Mouse (Mus musculus): Measurements from ENCODE around the gene Wfdc15a. TPM values are rescaled to one million over a fixed set of nuclear protein-coding genes. Genes with fewer than 3 reads are reported as not detected.

Gene Wfdc15a
- total RNA-seq, 2 experiments from 2014 or later, result not detected

- peak in 1 of 2 experiments; percentile 56 for DNase-seq (ENCODE audit: extremely low spot score in 1 of 2, low spot score in 1 of 2)
These were observed 19.8 kb downstream of the Wfdc15a start for GRCm38 (mm10) chr2:164180124-164180523.

DNA sequence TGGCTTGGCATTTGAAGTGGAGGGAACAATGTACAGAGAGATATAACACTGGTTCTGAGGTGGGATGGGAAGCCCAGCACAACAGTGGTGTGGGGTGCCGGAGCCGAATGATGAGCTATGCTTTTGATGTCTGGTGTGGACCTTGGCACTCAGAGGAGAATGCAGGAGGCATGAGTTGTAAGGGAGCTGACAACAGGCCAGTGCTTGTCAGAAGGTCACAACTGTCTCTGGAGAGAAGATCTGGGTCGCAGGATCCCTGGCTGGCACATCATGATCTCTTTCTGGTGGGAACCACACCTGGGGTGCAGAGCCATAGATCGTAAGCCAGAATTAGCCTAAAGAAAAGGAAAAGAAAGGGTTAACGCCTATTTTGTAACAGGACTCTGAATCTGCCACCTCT lies 22.1 kb downstream of the Wfdc15a start:
- DNase-seq (ENCODE audit: extremely low spot score in 1 of 2, low spot score in 1 of 2), result no peak

- no peak for DNase-seq (ENCODE audit: extremely low spot score in 1 of 2, low spot score in 1 of 2)
These were observed 24.1 kb downstream of the Wfdc15a start for GRCm38 (mm10) chr2:164175850-164176249.

GRCm38 (mm10) chr2:164174649-164175395 lies 25.1 kb downstream of the Wfdc15a start:
- peak; percentile 36 for DNase-seq (ENCODE audit: extremely low spot score in 1 of 2, low spot score in 1 of 2)

- DNase-seq (ENCODE audit: extremely low spot score in 1 of 2, low spot score in 1 of 2), result no peak
These were observed 26.5 kb downstream of the Wfdc15a start for GRCm38 (mm10) chr2:164173394-164173793.

DNA sequence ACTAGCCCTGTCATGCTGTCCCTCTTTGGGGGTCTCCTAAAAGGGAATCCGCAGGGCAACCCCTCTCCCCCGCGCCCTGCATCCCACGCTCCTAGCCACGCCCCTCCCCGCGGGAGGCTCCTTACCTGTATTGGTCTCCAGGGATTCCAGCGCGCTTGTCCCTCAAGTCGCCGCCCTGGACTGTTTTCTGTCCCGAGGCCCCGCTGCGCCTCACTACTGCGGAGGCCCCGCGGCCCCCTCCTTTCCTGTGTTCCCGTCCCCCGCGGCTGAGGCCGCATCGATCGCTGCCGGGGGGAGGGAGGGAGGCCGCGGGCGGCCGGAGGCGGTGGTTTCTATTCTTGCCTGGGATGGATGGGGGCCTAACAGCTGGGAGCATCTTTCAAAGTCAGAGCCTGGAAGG lies 29.0 kb downstream of the Wfdc15a start, which contains the start of gene Kcns1:
TSS of gene Kcns1 (minus strand) at position 212 of the 400 bp plus-strand sequence.
- DNase-seq (ENCODE audit: extremely low spot score in 1 of 2, low spot score in 1 of 2), result no peak

DNA sequence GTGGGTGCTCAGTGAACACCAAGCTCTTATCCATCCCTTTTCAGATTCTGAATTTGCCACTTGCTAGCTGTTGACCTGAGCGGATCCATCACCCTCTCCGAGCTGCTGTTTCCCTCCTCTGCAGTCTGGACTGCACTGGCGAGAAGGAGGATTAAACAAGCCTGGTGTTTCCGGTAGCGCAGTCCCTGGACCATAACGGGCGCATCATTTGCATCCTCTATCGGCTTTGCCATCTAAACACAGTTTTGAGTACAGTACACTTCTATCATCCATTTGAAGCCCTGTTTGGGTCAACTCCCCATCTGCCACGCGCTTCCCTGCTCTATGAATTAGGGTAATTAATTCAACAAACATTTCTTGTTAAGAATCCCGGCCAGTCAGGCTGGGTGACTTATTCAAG lies 29.6 kb downstream of the Wfdc15a start:
- no peak for DNase-seq (ENCODE audit: extremely low spot score in 1 of 2, low spot score in 1 of 2)

GRCm38 (mm10) chr2:164168571-164168946 lies 31.4 kb downstream of the Wfdc15a start:
- DNase-seq (ENCODE audit: extremely low spot score in 1 of 2, low spot score in 1 of 2), result no peak

- peak in 1 of 2 experiments; percentile 29 for DNase-seq (ENCODE audit: extremely low spot score in 1 of 2, low spot score in 1 of 2)
These were observed 32.0 kb downstream of the Wfdc15a start for GRCm38 (mm10) chr2:164167752-164168570.

- no peak for DNase-seq (ENCODE audit: extremely low spot score in 1 of 2, low spot score in 1 of 2)
These were observed 35.0 kb downstream of the Wfdc15a start for GRCm38 (mm10) chr2:164164941-164165340.

- DNase-seq (ENCODE audit: extremely low spot score in 1 of 2, low spot score in 1 of 2), result no peak
These were observed 38.3 kb downstream of the Wfdc15a start for GRCm38 (mm10) chr2:164161515-164162055.

- no peak for DNase-seq (ENCODE audit: extremely low spot score in 1 of 2, low spot score in 1 of 2)
These were observed 41.1 kb downstream of the Wfdc15a start for GRCm38 (mm10) chr2:164158838-164159237.

DNA sequence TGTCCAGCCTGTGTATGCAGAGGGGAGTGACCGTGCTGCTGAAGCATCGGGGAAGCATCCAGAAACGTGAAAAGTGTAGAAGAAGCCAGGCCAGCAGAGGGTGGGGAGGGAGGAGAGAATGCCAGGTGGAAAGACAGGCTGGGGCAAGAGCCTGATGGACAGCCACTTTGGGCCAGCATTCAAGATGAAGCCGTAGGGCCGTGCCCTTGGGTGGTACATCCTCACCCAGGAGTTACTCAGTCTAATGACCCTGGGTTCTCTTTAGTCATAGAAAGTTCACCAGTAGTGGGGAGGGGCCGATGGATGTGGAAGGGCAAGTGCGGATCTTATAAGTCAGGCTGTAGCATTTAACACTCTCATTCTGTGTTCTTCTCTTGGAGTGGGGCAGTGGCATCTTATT lies 43.8 kb downstream of the Wfdc15a start:
- DNase-seq (ENCODE audit: extremely low spot score in 1 of 2, low spot score in 1 of 2), result no peak

GRCm38 (mm10) chr2:164154007-164154406 lies 45.9 kb downstream of the Wfdc15a start:
- no peak for DNase-seq (ENCODE audit: extremely low spot score in 1 of 2, low spot score in 1 of 2)

DNA sequence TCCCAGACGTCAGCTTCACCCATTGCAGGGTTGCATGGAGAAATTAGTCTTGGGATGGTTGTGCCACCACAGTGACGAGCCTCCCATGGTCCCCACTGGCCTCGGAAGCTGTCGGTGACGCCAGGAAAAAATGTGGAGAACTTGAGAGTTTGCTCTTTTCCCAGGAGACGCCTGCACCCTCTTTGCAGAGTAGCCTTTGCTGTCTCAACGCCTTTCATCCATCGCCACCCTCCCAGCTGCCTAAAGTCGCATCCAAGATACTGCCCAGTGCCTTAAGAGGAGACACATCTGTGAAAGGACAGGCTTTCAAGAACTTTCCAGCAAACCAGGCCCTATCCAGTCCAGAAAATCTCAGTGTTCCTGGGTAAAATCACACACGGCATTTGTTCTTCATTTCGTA lies 47.6 kb downstream of the Wfdc15a start:
- no peak for DNase-seq (ENCODE audit: extremely low spot score in 1 of 2, low spot score in 1 of 2)

DNA sequence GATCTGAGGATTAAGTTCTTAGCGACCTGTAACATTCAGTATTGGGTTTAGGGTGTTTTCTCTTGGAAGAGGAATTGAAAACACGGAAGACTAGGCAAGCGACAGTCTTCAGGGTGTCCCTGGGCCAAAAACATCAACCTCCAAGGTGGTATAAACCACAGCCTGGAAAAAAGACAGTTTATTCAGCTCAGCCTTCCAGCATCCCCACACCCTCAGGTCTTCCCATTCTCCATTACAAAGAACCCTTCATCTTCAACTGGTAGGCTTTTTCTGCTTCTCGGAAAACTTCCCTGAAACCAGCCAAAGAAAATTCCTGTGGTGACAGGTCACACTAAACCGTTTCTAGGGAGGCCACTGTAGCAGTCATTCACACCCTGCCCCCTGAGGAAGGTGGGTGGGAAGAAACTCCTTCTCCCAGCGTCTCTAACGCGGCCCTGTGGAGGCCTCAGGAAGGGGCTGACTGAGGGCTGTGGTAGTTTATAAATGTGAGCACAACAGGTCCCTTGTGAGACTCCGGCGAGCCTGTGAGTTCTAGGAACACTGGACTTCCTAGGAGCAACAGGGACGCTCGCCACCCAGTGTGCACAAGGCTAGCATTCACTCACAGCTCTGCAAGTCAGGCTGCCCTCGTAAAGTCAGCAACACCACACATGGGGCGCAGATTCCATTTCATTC lies 49.7 kb downstream of the Wfdc15a start:
- DNase-seq (ENCODE audit: extremely low spot score in 1 of 2, low spot score in 1 of 2), result no peak

Other genes with a start within 250 kb of the Wfdc15a start
- gene Ywhab, start 205.2 kb downstream of the Wfdc15a start, total RNA-seq (2021), result 100 to 1,000 TPM; 506 to 588 TPM
- gene Pabpc1l, start 174.7 kb downstream of the Wfdc15a start, total RNA-seq (2021), result 1 to 10 TPM in 1 of 2 experiments, under 1 TPM in 1; 0.32 to 1.3 TPM
- gene Stk4, start 129.8 kb downstream of the Wfdc15a start, total RNA-seq (2021), result 10 to 100 TPM; 47.8 to 48.6 TPM
- 10 to 100 TPM; 86.8 to 95.2 TPM for gene Tomm34, start 129.0 kb downstream of the Wfdc15a start, total RNA-seq (2021)
- 1 to 10 TPM; 4.4 to 5.0 TPM for gene Kcns1, start 29.0 kb downstream of the Wfdc15a start, total RNA-seq (2021)
- gene Wfdc5, start 17.4 kb downstream of the Wfdc15a start, total RNA-seq (2021), result not detected
- not detected for gene Wfdc12, start 9.5 kb downstream of the Wfdc15a start, total RNA-seq (2021)
- gene Wfdc15b, start 21.5 kb upstream of the Wfdc15a start, total RNA-seq (2021), result not detected
- gene Svs2, start 38.3 kb upstream of the Wfdc15a start, total RNA-seq (2021), result not detected
- gene Svs3b, start 56.5 kb upstream of the Wfdc15a start, total RNA-seq (2021), result not detected
- not detected for gene Svs4, start 78.3 kb upstream of the Wfdc15a start, total RNA-seq (2021)
- gene Svs3a, start 89.1 kb upstream of the Wfdc15a start, total RNA-seq (2021), result not detected
- gene Svs6, start 116.6 kb upstream of the Wfdc15a start, total RNA-seq (2021), result not detected
- not detected for gene Svs5, start 132.6 kb upstream of the Wfdc15a start, total RNA-seq (2021)
- under 1 TPM; 0.59 to 0.68 TPM for gene Slpi, start 189.0 kb upstream of the Wfdc15a start, total RNA-seq (2021)
- under 1 TPM; 0.34 to 0.45 TPM for gene Rbpjl, start 203.0 kb upstream of the Wfdc15a start, total RNA-seq (2021)
- 10 to 100 TPM; 13.0 to 17.5 TPM for gene Matn4, start 205.0 kb upstream of the Wfdc15a start, total RNA-seq (2021)
- 100 to 1,000 TPM; 101 to 146 TPM for gene Sdc4, start 243.8 kb upstream of the Wfdc15a start, total RNA-seq (2021)

Measured in layer of hippocampus, postnatal 25 days (tissue).